In genomic region chr8:94646165-94646564, GRCm38 (mm10) we compare ENCODE assay signal across 21 mouse cellular contexts. TPM values are rescaled to one million over a fixed set of nuclear protein-coding genes. Genes with fewer than 3 reads are reported as not detected.
DNase-seq lines count a peak whose midpoint lies in the region; ATAC-seq and TF ChIP-seq lines count a peak whose summit lies in the region.
"Had no signal": no experiment of that assay in that cellular context is flagged by ENCODE, and none has a peak within 500 bp of the region (broad histone marks: within the 10 kb centered on the region; RNA-seq: fewer than 3 reads in every experiment).

No protein-coding gene starts in this region.

- 93% methylated on average over 3 of the region's 3 CpGs for WGBS in limb, embryonic 10.5 days

- DNase-seq in frontal cortex, postnatal 25 days (ENCODE audit: low spot score in 2 of 2) = no peak
- peak; percentile 20 for DNase-seq in right cerebral cortex, adult 18-20 months
- DNase-seq in right cerebral cortex, postnatal 36 days (ENCODE audit: low spot score in 2 of 2) = no peak
- peak; percentile 2 for DNase-seq in brain, embryonic 14.5 days (ENCODE audit: low read depth)
- DNase-seq in limb, embryonic 10.5 days (ENCODE audit: low spot score) = no peak
- DNase-seq in adrenal gland, postnatal 25 days = no peak
- DNase-seq: adrenal gland, adult 2 months; adrenal gland, postnatal 10 days; adrenal gland, postnatal 36 days; cerebellum, adult 11-12 months; cerebellum, adult 2 months; cerebellum, adult 9-10 months; cerebellum, postnatal 10 days; cerebellum, postnatal 25 days; forebrain, postnatal 0 days had no signal

- ATAC-seq in frontal cortex, adult (ENCODE audit: low TSS enrichment) = peak; percentile 86
- ATAC-seq: forebrain, embryonic 15.5 days; forebrain, postnatal 0 days had no signal

- no peak for TF ChIP-seq POLR2A in brain, embryonic 14.5 days (IDR thresholded peaks at IDR 0.05; ENCODE audit: borderline replicate concordance, extremely low read depth, insufficient read depth, insufficient read length, poor library complexity, severe bottlenecking)

- H3K9me3 ChIP-seq in limb, embryonic 10.5 days (replicated peaks) = no peaks in the 10 kb centered on the region
- H3K9me3 ChIP-seq: embryonic facial prominence, embryonic 10.5 days; embryonic facial prominence, embryonic 12.5 days; forebrain, embryonic 12.5 days; forebrain, embryonic 15.5 days had no signal

- H3K4me3 ChIP-seq in limb, embryonic 10.5 days = no peak overlapping the region
- H3K4me3 ChIP-seq: embryonic facial prominence, embryonic 10.5 days; embryonic facial prominence, embryonic 12.5 days; forebrain, embryonic 12.5 days; forebrain, embryonic 15.5 days had no signal

- H3K36me3 ChIP-seq in limb, embryonic 10.5 days = peaks cover 85% of the 10 kb centered on the region

- no peak for TF ChIP-seq CTCF in brain, embryonic 14.5 days (IDR thresholded peaks at IDR 0.05; ENCODE audit: borderline replicate concordance, extremely low read depth, insufficient read depth, insufficient read length)

- no peak overlapping the region for H3K27ac ChIP-seq in limb, embryonic 10.5 days
- H3K27ac ChIP-seq: embryonic facial prominence, embryonic 10.5 days; embryonic facial prominence, embryonic 12.5 days; forebrain, embryonic 12.5 days; forebrain, embryonic 15.5 days had no signal

- no peaks in the 10 kb centered on the region for H3K4me1 ChIP-seq in limb, embryonic 10.5 days
- H3K4me1 ChIP-seq: embryonic facial prominence, embryonic 10.5 days; embryonic facial prominence, embryonic 12.5 days; forebrain, embryonic 12.5 days; forebrain, embryonic 15.5 days had no signal

- no peaks in the 10 kb centered on the region for H3K27me3 ChIP-seq in limb, embryonic 10.5 days (ENCODE audit: low read depth, poor library complexity, severe bottlenecking)
- H3K27me3 ChIP-seq: embryonic facial prominence, embryonic 12.5 days; forebrain, embryonic 12.5 days; forebrain, embryonic 15.5 days had no signal

RNA-seq across cellular contexts. Expression of gene Arl2bp, which starts 20.2 kb away (rescaled TPM):
- polyA plus RNA-seq in brain, embryonic 14.5 days (2012; rRNA removed) = 192 and 209 TPM in 2 replicates
- 175 and 189 TPM in 2 replicates for polyA plus RNA-seq in limb, embryonic 10.5 days (2016; fragmentation: Nextera tagmentation; extraction: Ambion mirVana)
- 60.0 and 75.3 TPM in 2 replicates for total RNA-seq in adrenal gland, postnatal 25 days (2021)

RNA-seq across cellular contexts. Expression of gene Fam192a, which starts 44.4 kb away (rescaled TPM):
- polyA plus RNA-seq in brain, embryonic 14.5 days (2012; rRNA removed) = 51.6 and 57.2 TPM in 2 replicates
- polyA plus RNA-seq in limb, embryonic 10.5 days (2016; fragmentation: Nextera tagmentation; extraction: Ambion mirVana) = 81.0 and 89.0 TPM in 2 replicates
- total RNA-seq in adrenal gland, postnatal 25 days (2021) = 39.8 and 49.6 TPM in 2 replicates

RNA-seq across cellular contexts. Expression of gene Rspry1, which starts 44.4 kb away (rescaled TPM):
- polyA plus RNA-seq in brain, embryonic 14.5 days (2012; rRNA removed) = 26.4 and 31.7 TPM in 2 replicates
- 42.1 and 49.2 TPM in 2 replicates for polyA plus RNA-seq in limb, embryonic 10.5 days (2016; fragmentation: Nextera tagmentation; extraction: Ambion mirVana)
- 22.6 and 23.0 TPM in 2 replicates for total RNA-seq in adrenal gland, postnatal 25 days (2021)

RNA-seq across cellular contexts. Expression of gene Pllp, which starts 49.9 kb away (rescaled TPM):
- polyA plus RNA-seq in brain, embryonic 14.5 days (2012; rRNA removed) = 1.0 and 1.2 TPM in 2 replicates
- polyA plus RNA-seq in limb, embryonic 10.5 days (2016; fragmentation: Nextera tagmentation; extraction: Ambion mirVana) = 0.48 TPM in 1 of 2 replicates, not detected in the other
- 0.67 TPM in 1 of 2 replicates, not detected in the other for total RNA-seq in adrenal gland, postnatal 25 days (2021)
- total RNA-seq: MEL had no signal

Comparison
In these comparisons a context has a peak if more than half of its experiments do, and no peak if none do; other contexts are left out.
1. DNase-seq: peak in right cerebral cortex, adult 18-20 months (single experiment) and brain, embryonic 14.5 days (single experiment); none in frontal cortex, postnatal 25 days (0 of 2), right cerebral cortex, postnatal 36 days (0 of 2), limb, embryonic 10.5 days (single experiment) and adrenal gland, postnatal 25 days (single experiment).